7 mouse cellular contexts compared by ENCODE assay signal in the genomic region with DNA sequence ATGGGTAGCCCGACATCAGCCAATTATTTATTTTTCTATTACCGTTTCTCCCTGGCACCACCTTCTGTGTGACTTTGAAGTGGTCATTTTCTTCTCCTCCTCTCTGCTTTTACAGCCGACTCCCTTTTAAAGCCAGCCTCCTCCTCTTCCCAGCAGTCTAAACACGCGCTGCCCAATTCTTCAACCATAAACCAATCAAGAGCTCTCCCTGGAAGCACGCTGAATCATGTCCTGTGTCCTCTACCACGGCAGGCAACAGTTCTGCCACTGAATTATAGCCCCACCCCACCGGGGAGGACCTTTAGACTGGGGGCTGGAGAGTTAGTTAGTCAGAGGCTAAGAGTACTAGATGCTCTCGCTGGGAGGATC. TPM values are rescaled to one million over a fixed set of nuclear protein-coding genes. Genes with fewer than 3 reads are reported as not detected.
DNase-seq lines count a peak whose midpoint lies in the region; ATAC-seq lines count a peak whose summit lies in the region.

No protein-coding gene starts in this region.

- no peak overlapping the region for H3K4me2 ChIP-seq in intestine, embryonic 14.5 days (ENCODE audit: low read length)
- H3K4me2 ChIP-seq in liver, embryonic 16.5 days (ENCODE audit: low read depth, low read length) = no peak overlapping the region

- no peaks in the 10 kb centered on the region for H3K27me3 ChIP-seq in intestine, embryonic 14.5 days (replicated peaks; ENCODE audit: control insufficient read depth, insufficient read depth, low read length)
- H3K27me3 ChIP-seq in liver, embryonic 16.5 days (ENCODE audit: control insufficient read depth, insufficient read depth, low read depth, low read length) = no peaks in the 10 kb centered on the region

- H3K36me3 ChIP-seq in intestine, embryonic 14.5 days (ENCODE audit: control insufficient read depth, insufficient read depth, low read length) = no peaks in the 10 kb centered on the region
- H3K36me3 ChIP-seq in liver, embryonic 16.5 days (ENCODE audit: control insufficient read depth, insufficient read depth) = no peaks in the 10 kb centered on the region

- ATAC-seq in intestine, embryonic 14.5 days (replicated peaks; ENCODE audit: low FRiP score, low TSS enrichment, low read depth) = peak; percentile 60
- ATAC-seq in liver, embryonic 16.5 days (ENCODE audit: low read depth) = peak; percentile 89

- no peak overlapping the region for H3K27ac ChIP-seq in intestine, embryonic 14.5 days (ENCODE audit: low read depth)
- H3K27ac ChIP-seq in liver, embryonic 16.5 days (ENCODE audit: low read length) = peak overlapping the region; percentile 74

- H3K9ac ChIP-seq in intestine, embryonic 14.5 days (ENCODE audit: low read length) = no peak overlapping the region
- H3K9ac ChIP-seq in liver, embryonic 16.5 days (ENCODE audit: low read depth, low read length) = no peak overlapping the region

- H3K9me3 ChIP-seq in intestine, embryonic 14.5 days (ENCODE audit: control insufficient read depth, low read length) = no peaks in the 10 kb centered on the region
- no peaks in the 10 kb centered on the region for H3K9me3 ChIP-seq in liver, embryonic 16.5 days (replicated peaks; ENCODE audit: control insufficient read depth, low read length)

- intact Hi-C loops in left cerebral cortex, postnatal 36 days (cut with DNase I) = no loop called here

- H3K4me1 ChIP-seq in intestine, embryonic 14.5 days (replicated peaks; ENCODE audit: control insufficient read depth, insufficient read depth, low read length) = no peaks in the 10 kb centered on the region
- H3K4me1 ChIP-seq in liver, embryonic 16.5 days (ENCODE audit: control insufficient read depth, low read depth, low read length) = no peaks in the 10 kb centered on the region; the same call in 1 of the 2 replicates

- peak; percentile 79 for DNase-seq in ZHBTc4 (ENCODE audit: low read depth, low spot score)
- peak; percentile 58 to 59 for DNase-seq in cerebellum, postnatal 25 days
- DNase-seq in intestine, embryonic 14.5 days (ENCODE audit: low spot score) = no peak
- no peak for DNase-seq in spleen, adult 18-20 months
- no peak for DNase-seq in frontal cortex, adult 2 months (ENCODE audit: extremely low spot score in 1 of 2, low spot score in 1 of 2)
- no peak for DNase-seq in left cerebral cortex, postnatal 36 days (ENCODE audit: low spot score in 2 of 2)

- 25% methylated on average over 9 of the region's 9 CpGs for WGBS in intestine, embryonic 14.5 days
- WGBS in liver, embryonic 16.5 days (ENCODE audit: insufficient replicate concordance) = 34% methylated on average over 9 of the region's 9 CpGs

- no peak overlapping the region for H3K4me3 ChIP-seq in intestine, embryonic 14.5 days (ENCODE audit: low read depth, low read length)
- no peak overlapping the region for H3K4me3 ChIP-seq in liver, embryonic 16.5 days (ENCODE audit: low read depth, low read length)

RNA-seq across cellular contexts. Expression of gene Vps26c, which starts 10.5 kb away (rescaled TPM):
- 52.5 and 57.6 TPM in 2 replicates for polyA plus RNA-seq in intestine, embryonic 14.5 days (2014; fragmentation: Nextera tagmentation; extraction: Ambion mirVana)
- polyA plus RNA-seq in liver, embryonic 16.5 days (2015; fragmentation: Nextera tagmentation; extraction: Ambion mirVana) = 19.4 and 24.0 TPM in 2 replicates
- polyA plus RNA-seq in frontal cortex, adult 2 months (2012; rRNA removed) = 45.7 and 47.6 TPM in 2 replicates
- 10 to 100 TPM; 32.0 to 35.0 TPM for total RNA-seq in left cerebral cortex, postnatal 36 days (2021)

RNA-seq across cellular contexts. Expression of gene Dyrk1a, which starts 32.7 kb away (rescaled TPM):
- polyA plus RNA-seq in intestine, embryonic 14.5 days (2014; fragmentation: Nextera tagmentation; extraction: Ambion mirVana) = 11.5 and 13.5 TPM in 2 replicates
- polyA plus RNA-seq in liver, embryonic 16.5 days (2015; fragmentation: Nextera tagmentation; extraction: Ambion mirVana) = 4.0 TPM in 2 replicates
- 44.1 and 47.8 TPM in 2 replicates for polyA plus RNA-seq in frontal cortex, adult 2 months (2012; rRNA removed)
- 10 to 100 TPM; 92.3 to 97.4 TPM for total RNA-seq in left cerebral cortex, postnatal 36 days (2021)

Comparison
In these comparisons a context has a peak if more than half of its experiments do, and no peak if none do; other contexts are left out.
1. DNase-seq: peak in ZHBTc4 (single experiment) and cerebellum, postnatal 25 days (2 of 2); none in intestine, embryonic 14.5 days (single experiment), spleen, adult 18-20 months (0 of 2), frontal cortex, adult 2 months (0 of 2) and left cerebral cortex, postnatal 36 days (0 of 2).